Mouse (Mus musculus) heart, embryonic 14.5 days (tissue): ENCODE measurements at regions not wholly inside any gene's neighbourhood (a gene's known extent, or its start where the extent isn't known, plus 50 kb on each side); places are given as distances from the start of the nearest gene placed in this dataset.

Source experiments
- ATAC-seq: fragments of 200-750 bp; cut with Nextera tagmentation; 2 replicates; pipeline ENCODE4 v1.8.0; 2017; ENCODE audit warnings: low read depth, moderate TSS enrichment; ENCODE audit not compliant: insufficient number of reproducible peaks, insufficient read depth, low FRiP score
- H3K27ac ChIP-seq, 2 experiments: fragments of 200-500 bp in 1 of 2; fragments of 300-500 bp in 1 of 2; sonication (generic) in 1 of 2; replicated peaks in 1 of 2; 2 replicates each; pipeline ENCODE4 v1.5.1; 2012 to 2014; ENCODE audit warnings: low read depth in 2 of 2, low read length in 2 of 2, control low read depth in 1 of 2, mild to moderate bottlenecking in 1 of 2, mixed read lengths in 1 of 2; ENCODE audit not compliant: control insufficient read depth in 1 of 2, insufficient read depth in 1 of 2
- H3K27me3 ChIP-seq: fragments of 300-500 bp; sonication (generic); 2 replicates; pipeline ENCODE4 v1.6.1; 2014; ENCODE audit warnings: mild to moderate bottlenecking, low read length, control low read depth; ENCODE audit not compliant: control insufficient read depth, insufficient read depth
- H3K36me3 ChIP-seq: fragments of 300-500 bp; sonication (generic); 2 replicates; pipeline ENCODE4 v1.6.1; 2014; ENCODE audit warnings: mild to moderate bottlenecking, control low read depth, low read length, mixed read lengths; ENCODE audit not compliant: control insufficient read depth, insufficient read depth
- H3K4me1 ChIP-seq, 2 experiments: fragments of 200-500 bp in 1 of 2; fragments of 300-500 bp in 1 of 2; sonication (generic) in 1 of 2; 2 replicates each; pipeline ENCODE4 v1.6.1; 2012 to 2014; ENCODE audit warnings: low read length in 2 of 2, control low read depth in 1 of 2, mixed read lengths in 1 of 2; ENCODE audit not compliant: control insufficient read depth in 2 of 2, insufficient read depth in 2 of 2
- H3K4me2 ChIP-seq: fragments of 300-500 bp; sonication (generic); 2 replicates; pipeline ENCODE4 v1.6.1; 2014; ENCODE audit warnings: mild to moderate bottlenecking, low read length
- H3K4me3 ChIP-seq, 2 experiments: fragments of 200-500 bp in 1 of 2; fragments of 300-500 bp in 1 of 2; sonication (generic) in 1 of 2; 2 replicates each; pipeline ENCODE4 v1.5.1; 2012 to 2014; ENCODE audit warnings: low read length in 2 of 2, mild to moderate bottlenecking in 2 of 2, control low read depth in 1 of 2, low read depth in 1 of 2, moderate library complexity in 1 of 2; ENCODE audit not compliant: control insufficient read depth in 1 of 2, insufficient read depth in 1 of 2
- H3K9ac ChIP-seq: fragments of 300-500 bp; sonication (generic); 2 replicates; pipeline ENCODE4 v1.6.1; 2014; ENCODE audit warnings: mild to moderate bottlenecking, low read length
- H3K9me3 ChIP-seq: fragments of 300-500 bp; sonication (generic); 2 replicates; pipeline ENCODE4 v1.6.1; 2016; ENCODE audit warnings: low read length, control low read depth; ENCODE audit not compliant: control insufficient read depth
- WGBS: fragments of 180-500 bp; shearing (Covaris S2); extraction: QIAGEN DNeasy Blood & Tissue Kit; methylation state at CpG from one replicate; pipeline ENCODE4 v1.1.7; 2014; 5-methylcytosine and 5-hydroxymethylcytosine counted together

DNA sequence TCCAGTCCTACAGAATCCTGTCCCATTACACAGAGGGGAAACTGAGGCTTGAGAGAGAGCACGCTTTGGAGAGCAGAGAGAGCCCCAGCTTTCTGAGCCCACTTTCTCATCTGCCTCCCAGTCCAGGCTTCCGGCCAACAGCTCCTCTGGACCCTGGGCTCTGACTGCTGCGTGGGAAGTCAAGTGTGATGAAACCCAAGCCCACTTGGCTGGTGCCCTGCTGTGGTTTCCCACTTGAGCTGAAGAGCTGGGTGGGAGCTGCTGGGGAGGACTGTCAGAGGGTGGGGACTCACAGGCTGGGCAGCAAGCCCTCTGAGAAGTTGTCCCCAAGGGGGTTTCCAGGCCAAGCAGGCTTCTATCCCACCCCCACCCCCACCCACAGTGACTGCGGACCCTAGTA is 139.9 kb upstream of the Haao start:
- no peak overlapping the region for H3K27ac ChIP-seq

DNA sequence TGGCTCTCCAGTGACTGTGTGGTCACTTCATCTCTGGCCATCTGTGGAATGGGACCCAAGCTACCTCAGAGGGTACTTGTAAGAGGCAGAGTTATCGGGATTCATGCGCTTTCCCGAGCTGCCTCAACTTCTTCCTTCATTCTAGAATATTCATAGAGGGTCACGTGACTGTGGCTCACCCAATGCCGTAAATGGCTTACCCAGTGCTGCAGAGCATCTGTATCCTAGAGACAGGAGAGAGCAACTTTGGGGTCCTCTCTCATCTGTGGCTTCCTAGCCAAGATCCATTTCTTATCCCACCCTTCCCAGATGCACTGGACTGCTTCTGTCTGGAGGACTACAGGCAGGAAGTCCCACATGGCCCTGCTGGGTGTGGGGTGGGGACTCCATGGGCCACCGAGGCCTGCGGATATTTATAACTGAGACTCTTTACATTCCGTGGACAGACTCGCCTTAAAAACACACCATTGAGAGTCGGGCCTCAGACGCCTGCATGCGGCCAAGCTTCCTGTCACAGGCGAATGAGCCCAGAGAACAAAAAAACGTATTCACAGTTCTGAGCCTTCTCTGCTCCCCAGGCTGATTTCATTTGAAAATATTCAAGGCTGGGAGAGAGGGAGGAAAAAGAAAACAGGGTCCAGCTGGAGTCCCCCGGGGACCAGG is 138.3 kb upstream of the Haao start:
- H3K9ac ChIP-seq, result 0 out of 2 replicates have a peak overlapping the region, but pooled peaks have one; percentile 0
- H3K9me3 ChIP-seq, result no peaks in the 10 kb centered on the region
- no peak overlapping the region for H3K4me3 ChIP-seq
- no peak overlapping the region for H3K4me2 ChIP-seq
- ATAC-seq, result no peak
- H3K4me1 ChIP-seq, result peaks cover 51% of the 10 kb centered on the region in 2 experiments
- H3K27ac ChIP-seq, result peak overlapping the region; percentile 71 to 74
- no peaks in the 10 kb centered on the region for H3K36me3 ChIP-seq
- WGBS, result 42% methylated on average over 15 of the region's 15 CpGs
- no peaks in the 10 kb centered on the region for H3K27me3 ChIP-seq

More for the DNA sequence above, 139.9 kb upstream of the Haao start:
- H3K27me3 ChIP-seq, result no peaks in the 10 kb centered on the region
- H3K4me1 ChIP-seq, result peaks cover 47% of the 10 kb centered on the region in 2 experiments
- H3K4me3 ChIP-seq, result no peak overlapping the region
- H3K9me3 ChIP-seq, result no peaks in the 10 kb centered on the region
- WGBS, result 69% methylated on average over 4 of the region's 4 CpGs
- no peak overlapping the region for H3K4me2 ChIP-seq
- H3K9ac ChIP-seq, result no peak overlapping the region
- no peak for ATAC-seq
- H3K36me3 ChIP-seq, result no peaks in the 10 kb centered on the region

GRCm38 (mm10) chr17:83985333-83985790 is 137.6 kb upstream of the Haao start:
- Histone ChIP-seq H3K4me1 (peaks cover 44 to 47% of the 10 kb centered on the region in 2 experiments), H3K36me3 (no peaks in the 10 kb centered on the region), H3K27me3 (no peaks in the 10 kb centered on the region), H3K27ac (peak overlapping the region; percentile 49 to 71; a peak in 3 of 4 replicates), H3K9me3 (no peaks in the 10 kb centered on the region), H3K9ac (no peak overlapping the region), H3K4me2 (no peak overlapping the region), H3K4me3 (no peak overlapping the region)
- no peak for ATAC-seq
- 59% methylated on average over 17 of the region's 17 CpGs for WGBS

- 90% methylated on average over 9 of the region's 9 CpGs for WGBS
- Histone ChIP-seq H3K36me3 (no peaks in the 10 kb centered on the region), H3K27me3 (no peaks in the 10 kb centered on the region), H3K4me2 (no peak overlapping the region), H3K27ac (peak overlapping the region; percentile 20 to 65), H3K9ac (no peak overlapping the region), H3K9me3 (no peaks in the 10 kb centered on the region), H3K4me1 (peaks cover 34 to 35% of the 10 kb centered on the region in 2 experiments), H3K4me3 (no peak overlapping the region)
- no peak for ATAC-seq
Observed at GRCm38 (mm10) chr17:83983837-83984388, 136.2 kb upstream of the Haao start.

GRCm38 (mm10) chr17:83983070-83983836 is 135.5 kb upstream of the Haao start:
- no peak overlapping the region for H3K9ac ChIP-seq
- WGBS, result 50% methylated on average over 18 of the region's 18 CpGs
- no peak overlapping the region for H3K4me3 ChIP-seq
- no peaks in the 10 kb centered on the region for H3K36me3 ChIP-seq
- H3K4me2 ChIP-seq, result no peak overlapping the region
- no peaks in the 10 kb centered on the region for H3K9me3 ChIP-seq
- H3K27ac ChIP-seq, result peak overlapping the region; percentile 69 to 83
- ATAC-seq, result peak; percentile 62
- no peaks in the 10 kb centered on the region for H3K27me3 ChIP-seq
- peaks cover 31 to 33% of the 10 kb centered on the region in 2 experiments for H3K4me1 ChIP-seq

DNA sequence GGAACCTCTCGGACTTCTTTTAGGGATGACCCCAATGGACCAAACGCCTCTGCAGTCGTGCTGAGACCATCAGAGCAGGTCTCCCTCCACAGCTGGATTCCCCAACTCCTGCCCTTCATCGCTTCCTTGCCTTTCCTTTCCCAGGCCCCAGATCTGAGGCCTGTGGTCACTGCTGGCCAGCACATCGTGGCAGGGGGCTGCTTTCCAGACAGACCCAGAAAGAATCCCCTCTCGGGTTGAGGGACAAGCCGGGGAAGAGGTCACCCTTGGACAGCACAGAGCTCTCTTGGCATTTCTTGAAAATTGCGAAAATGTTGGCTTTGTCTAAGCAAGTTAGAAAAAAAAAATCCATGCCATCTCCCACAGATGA is 134.9 kb upstream of the Haao start:
- H3K27me3 ChIP-seq, result no peaks in the 10 kb centered on the region
- 62% methylated on average over 8 of the region's 8 CpGs for WGBS
- ATAC-seq, result no peak
- H3K4me1 ChIP-seq, result peaks cover 31 to 33% of the 10 kb centered on the region in 2 experiments
- no peaks in the 10 kb centered on the region for H3K36me3 ChIP-seq
- no peak overlapping the region for H3K4me2 ChIP-seq
- no peak overlapping the region; the same call in 1 of the 2 replicates for H3K9ac ChIP-seq
- peak overlapping the region; percentile 69 to 83 for H3K27ac ChIP-seq
- H3K4me3 ChIP-seq, result no peak overlapping the region
- H3K9me3 ChIP-seq, result no peaks in the 10 kb centered on the region

DNA sequence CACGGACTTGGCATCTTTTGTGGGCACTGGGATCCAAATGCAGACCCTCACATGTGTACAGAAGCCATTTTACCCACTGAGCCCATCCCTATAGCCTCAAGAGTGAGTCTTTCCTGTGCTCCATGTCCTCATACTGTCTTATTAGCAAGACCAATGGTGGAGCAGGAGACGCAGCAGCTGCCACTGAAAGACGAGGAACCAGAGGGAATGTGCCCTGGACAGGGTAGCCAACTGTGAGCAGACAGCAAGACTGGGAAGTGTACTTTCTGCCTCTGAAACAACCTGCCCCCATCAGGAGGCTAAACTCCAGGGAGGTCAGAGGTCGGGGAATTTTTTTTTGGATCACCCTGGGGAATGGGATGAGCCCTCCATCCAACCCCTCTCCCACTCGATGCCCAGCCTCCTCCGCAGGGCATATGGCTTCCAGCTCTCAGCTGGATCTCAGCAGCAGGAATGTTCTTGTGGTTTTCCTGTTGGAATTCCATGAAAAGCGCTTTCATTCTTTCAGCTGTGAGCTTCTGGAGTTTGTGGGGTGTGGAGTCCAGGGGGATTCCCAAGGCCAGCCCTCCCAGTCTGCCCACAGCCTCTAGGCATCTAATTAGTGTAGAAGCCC is 131.2 kb upstream of the Haao start:
- 78% methylated on average over 7 of the region's 7 CpGs for WGBS
- Histone ChIP-seq H3K9ac (no peak overlapping the region), H3K36me3 (no peaks in the 10 kb centered on the region), H3K4me2 (no peak overlapping the region), H3K27me3 (no peaks in the 10 kb centered on the region), H3K9me3 (no peaks in the 10 kb centered on the region), H3K27ac (no peak overlapping the region), H3K4me1 (peaks cover 14 to 20% of the 10 kb centered on the region in 2 experiments), H3K4me3 (no peak overlapping the region)
- no peak for ATAC-seq
